Mouse (Mus musculus): ENCODE results near the gene Cavin4. TPM values are rescaled to one million over a fixed set of nuclear protein-coding genes. Genes with fewer than 3 reads are reported as not detected.

The Cavin4 gene
- polyA plus RNA-seq (2015; fragmentation: Nextera tagmentation; extraction: Ambion mirVana) = 1.3 and 2.3 TPM in 2 replicates

GRCm38 (mm10) chr4:48663271-48663670 lies at the start of gene Cavin4:
Gene Cavin4 (plus strand): TSS chr4:48663514.
- 92% methylated on average over 10 of the region's 10 CpGs for WGBS
- H3K4me3 ChIP-seq (replicated peaks) = no peak within 1 kb of the TSS
- no peak within 1 kb of the TSS for H3K27ac ChIP-seq (replicated peaks)
- no peak within 1 kb of the TSS for H3K9ac ChIP-seq (replicated peaks)
- no peaks in the 10 kb centered on the region for H3K9me3 ChIP-seq (replicated peaks)
- H3K27me3 ChIP-seq (replicated peaks) = no peaks in the 10 kb centered on the region
- H3K4me2 ChIP-seq = no peak within 1 kb of the TSS
- ATAC-seq (ENCODE audit: low FRiP score) = no peak
- no peaks in the 10 kb centered on the region for H3K4me1 ChIP-seq
- H3K36me3 ChIP-seq = peaks cover 54% of the 10 kb centered on the region

GRCm38 (mm10) chr4:48615483-48615882 lies 47.8 kb upstream of the Cavin4 start:
- no peaks in the 10 kb centered on the region for H3K4me1 ChIP-seq
- no peak for ATAC-seq (ENCODE audit: low FRiP score)
- no peak overlapping the region for H3K27ac ChIP-seq (replicated peaks)
- WGBS = 75% methylated on average over 4 of the region's 4 CpGs
- peaks cover 17% of the 10 kb centered on the region for H3K36me3 ChIP-seq
- no peak overlapping the region for H3K4me3 ChIP-seq (replicated peaks)
- H3K9me3 ChIP-seq (replicated peaks) = no peaks in the 10 kb centered on the region
- no peaks in the 10 kb centered on the region for H3K27me3 ChIP-seq (replicated peaks)
- no peak overlapping the region for H3K4me2 ChIP-seq
- no peak overlapping the region for H3K9ac ChIP-seq (replicated peaks)

GRCm38 (mm10) chr4:48617201-48617600 lies 46.1 kb upstream of the Cavin4 start:
- Histone ChIP-seq H3K9me3 (replicated peaks) (no peaks in the 10 kb centered on the region), H3K4me3 (replicated peaks) (no peak overlapping the region), H3K27me3 (replicated peaks) (no peaks in the 10 kb centered on the region), H3K4me1 (no peaks in the 10 kb centered on the region), H3K36me3 (peaks cover 20% of the 10 kb centered on the region), H3K9ac (replicated peaks) (no peak overlapping the region), H3K27ac (replicated peaks) (no peak overlapping the region), H3K4me2 (no peak overlapping the region)
- no peak for ATAC-seq (ENCODE audit: low FRiP score)
- WGBS = 96% methylated on average over 15 of the region's 15 CpGs

GRCm38 (mm10) chr4:48620121-48620520 lies 43.2 kb upstream of the Cavin4 start:
- H3K9ac ChIP-seq (replicated peaks) = no peak overlapping the region
- H3K27ac ChIP-seq (replicated peaks) = no peak overlapping the region
- H3K27me3 ChIP-seq (replicated peaks) = no peaks in the 10 kb centered on the region
- H3K4me1 ChIP-seq = no peaks in the 10 kb centered on the region
- peaks cover 22% of the 10 kb centered on the region; the same call in 1 of the 2 replicates for H3K36me3 ChIP-seq
- no peak overlapping the region for H3K4me2 ChIP-seq
- no peak overlapping the region for H3K4me3 ChIP-seq (replicated peaks)
- no peaks in the 10 kb centered on the region for H3K9me3 ChIP-seq (replicated peaks)
- 84% methylated on average over 6 of the region's 6 CpGs for WGBS
- ATAC-seq (ENCODE audit: low FRiP score) = no peak

GRCm38 (mm10) chr4:48622246-48622645 lies 41.1 kb upstream of the Cavin4 start:
- WGBS = 93% methylated on average over 6 of the region's 6 CpGs
- H3K36me3 ChIP-seq = peaks cover 22% of the 10 kb centered on the region
- H3K27ac ChIP-seq (replicated peaks) = no peak overlapping the region

GRCm38 (mm10) chr4:48622946-48623345 lies 40.4 kb upstream of the Cavin4 start:
- no peaks in the 10 kb centered on the region for H3K9me3 ChIP-seq (replicated peaks)
- ATAC-seq (ENCODE audit: low FRiP score) = no peak

More at GRCm38 (mm10) chr4:48622246-48622645, 41.1 kb upstream of the Cavin4 start:
- peaks cover 5% of the 10 kb centered on the region; the same call in 1 of the 2 replicates for H3K4me1 ChIP-seq
- no peak for ATAC-seq (ENCODE audit: low FRiP score)
- no peak overlapping the region for H3K4me3 ChIP-seq (replicated peaks)
- no peaks in the 10 kb centered on the region for H3K9me3 ChIP-seq (replicated peaks)
- H3K27me3 ChIP-seq (replicated peaks) = no peaks in the 10 kb centered on the region
- H3K4me2 ChIP-seq = no peak overlapping the region
- H3K9ac ChIP-seq (replicated peaks) = no peak overlapping the region

GRCm38 (mm10) chr4:48624961-48625360 lies 38.4 kb upstream of the Cavin4 start:
- H3K4me3 ChIP-seq (replicated peaks) = no peak overlapping the region
- H3K4me2 ChIP-seq = no peak overlapping the region
- H3K27me3 ChIP-seq (replicated peaks) = no peaks in the 10 kb centered on the region
- H3K36me3 ChIP-seq = peaks cover 41% of the 10 kb centered on the region
- peaks cover 5% of the 10 kb centered on the region; the same call in 1 of the 2 replicates for H3K4me1 ChIP-seq
- H3K9me3 ChIP-seq (replicated peaks) = no peaks in the 10 kb centered on the region
- WGBS = 74% methylated on average over 6 of the region's 6 CpGs
- ATAC-seq (ENCODE audit: low FRiP score) = no peak
- H3K9ac ChIP-seq (replicated peaks) = no peak overlapping the region
- no peak overlapping the region for H3K27ac ChIP-seq (replicated peaks)

More at GRCm38 (mm10) chr4:48622946-48623345, 40.4 kb upstream of the Cavin4 start:
- no peak overlapping the region for H3K9ac ChIP-seq (replicated peaks)
- no peak overlapping the region for H3K27ac ChIP-seq (replicated peaks)
- no peaks in the 10 kb centered on the region for H3K27me3 ChIP-seq (replicated peaks)
- peaks cover 5% of the 10 kb centered on the region; the same call in 1 of the 2 replicates for H3K4me1 ChIP-seq
- H3K36me3 ChIP-seq = peaks cover 25% of the 10 kb centered on the region
- WGBS = 93% methylated on average over 7 of the region's 7 CpGs
- H3K4me3 ChIP-seq (replicated peaks) = no peak overlapping the region
- no peak overlapping the region for H3K4me2 ChIP-seq

GRCm38 (mm10) chr4:48625836-48626235 lies 37.5 kb upstream of the Cavin4 start:
- Histone ChIP-seq H3K4me2 (no peak overlapping the region), H3K27ac (replicated peaks) (no peak overlapping the region), H3K4me3 (replicated peaks) (no peak overlapping the region), H3K4me1 (peaks cover 5% of the 10 kb centered on the region; the same call in 1 of the 2 replicates), H3K9ac (replicated peaks) (no peak overlapping the region), H3K27me3 (replicated peaks) (no peaks in the 10 kb centered on the region), H3K9me3 (replicated peaks) (no peaks in the 10 kb centered on the region), H3K36me3 (peaks cover 39% of the 10 kb centered on the region)
- WGBS = 57% methylated on average over 9 of the region's 9 CpGs
- ATAC-seq (ENCODE audit: low FRiP score) = no peak

- H3K36me3 ChIP-seq = peaks cover 31% of the 10 kb centered on the region
- H3K4me1 ChIP-seq = peaks cover 5% of the 10 kb centered on the region; the same call in 1 of the 2 replicates
- H3K9me3 ChIP-seq (replicated peaks) = no peaks in the 10 kb centered on the region
- no peak for ATAC-seq (ENCODE audit: low FRiP score)
- H3K4me3 ChIP-seq (replicated peaks) = no peak overlapping the region
- H3K4me2 ChIP-seq = no peak overlapping the region
- no peak overlapping the region for H3K9ac ChIP-seq (replicated peaks)
- no peaks in the 10 kb centered on the region for H3K27me3 ChIP-seq (replicated peaks)
- no peak overlapping the region for H3K27ac ChIP-seq (replicated peaks)
- WGBS = 86% methylated on average over 13 of the region's 13 CpGs
Observed at GRCm38 (mm10) chr4:48629445-48629844, 33.9 kb upstream of the Cavin4 start.

GRCm38 (mm10) chr4:48633529-48633928 lies 29.8 kb upstream of the Cavin4 start:
- no peak overlapping the region for H3K27ac ChIP-seq (replicated peaks)
- H3K4me3 ChIP-seq (replicated peaks) = no peak overlapping the region
- no peaks in the 10 kb centered on the region for H3K9me3 ChIP-seq (replicated peaks)
- WGBS = 76% methylated on average over 6 of the region's 6 CpGs
- H3K9ac ChIP-seq (replicated peaks) = no peak overlapping the region
- no peak for ATAC-seq (ENCODE audit: low FRiP score)
- no peaks in the 10 kb centered on the region for H3K27me3 ChIP-seq (replicated peaks)
- H3K36me3 ChIP-seq = peaks cover 31% of the 10 kb centered on the region
- no peak overlapping the region for H3K4me2 ChIP-seq
- no peaks in the 10 kb centered on the region for H3K4me1 ChIP-seq

- no peaks in the 10 kb centered on the region for H3K9me3 ChIP-seq (replicated peaks)
- H3K4me3 ChIP-seq (replicated peaks) = no peak overlapping the region
- WGBS = 79% methylated on average over 2 of the region's 2 CpGs
- no peak overlapping the region for H3K9ac ChIP-seq (replicated peaks)
- H3K36me3 ChIP-seq = peaks cover 28% of the 10 kb centered on the region
- 0 out of 2 replicates have a peak, but pooled peaks have one; percentile 39 for ATAC-seq (ENCODE audit: low FRiP score)
- H3K4me2 ChIP-seq = no peak overlapping the region
- H3K27me3 ChIP-seq (replicated peaks) = no peaks in the 10 kb centered on the region
- H3K27ac ChIP-seq (replicated peaks) = no peak overlapping the region
- H3K4me1 ChIP-seq = no peaks in the 10 kb centered on the region
Observed at GRCm38 (mm10) chr4:48634058-48634457, 29.3 kb upstream of the Cavin4 start.

GRCm38 (mm10) chr4:48636831-48637230 lies 26.5 kb upstream of the Cavin4 start:
- peaks cover 33% of the 10 kb centered on the region for H3K36me3 ChIP-seq

More at GRCm38 (mm10) chr4:48636831-48637230, 26.5 kb upstream of the Cavin4 start:
- no peak for ATAC-seq (ENCODE audit: low FRiP score)
- no peak overlapping the region for H3K9ac ChIP-seq (replicated peaks)
- no peak overlapping the region for H3K27ac ChIP-seq (replicated peaks)
- 94% methylated on average over 13 of the region's 13 CpGs for WGBS
- no peaks in the 10 kb centered on the region for H3K4me1 ChIP-seq
- no peak overlapping the region for H3K4me2 ChIP-seq
- H3K27me3 ChIP-seq (replicated peaks) = no peaks in the 10 kb centered on the region
- H3K4me3 ChIP-seq (replicated peaks) = no peak overlapping the region
- H3K9me3 ChIP-seq (replicated peaks) = no peaks in the 10 kb centered on the region

Measured in neural tube, embryonic 15.5 days (tissue).